Mouse (Mus musculus): Measurements from ENCODE around the gene Proca1. TPM values are rescaled to one million over a fixed set of nuclear protein-coding genes. Genes with fewer than 3 reads are reported as not detected.

The Proca1 gene
- polyA plus RNA-seq, 1 experiment = 0.14 TPM

DNA sequence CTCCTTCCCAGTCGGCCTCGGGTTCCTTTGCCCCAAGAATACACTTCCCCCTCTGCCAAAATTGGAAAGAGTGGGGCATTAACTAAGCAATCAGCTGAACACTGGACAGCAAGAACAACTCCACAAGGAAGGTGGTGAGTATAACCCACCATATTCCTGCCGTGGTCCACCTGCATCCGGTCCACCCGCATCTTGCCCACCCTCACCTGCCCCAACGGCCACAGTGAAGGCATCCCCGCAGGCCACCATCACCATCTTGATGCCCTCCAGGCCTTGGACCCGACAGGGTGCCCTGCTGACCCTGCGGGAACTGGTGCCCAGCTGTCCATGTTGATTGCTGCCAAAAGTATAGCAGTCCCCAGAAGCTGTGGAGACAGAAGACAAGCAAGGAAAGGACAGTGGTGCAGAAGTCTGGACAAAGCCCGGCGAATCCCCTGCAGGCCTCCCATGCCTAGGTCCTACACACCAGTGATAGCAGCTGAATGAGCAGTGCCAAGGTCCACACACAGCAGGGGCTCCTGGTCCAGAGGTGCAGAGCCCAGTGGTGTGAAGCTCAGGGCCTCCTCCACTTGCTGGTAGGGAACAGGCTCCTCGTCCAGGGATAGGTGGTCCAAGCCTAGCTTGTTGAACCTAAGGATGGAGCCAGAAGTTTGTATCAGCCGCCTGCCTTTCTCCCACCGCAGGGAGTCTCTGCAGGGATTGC is 25.8 kb upstream of the Proca1 start:
- Histone ChIP-seq H3K27me3 (ENCODE audit: control insufficient read depth, insufficient read depth, insufficient read length) (no peaks in the 10 kb centered on the region), H3K36me3 (ENCODE audit: control insufficient read depth, insufficient read depth) (no peaks in the 10 kb centered on the region), H3K4me3 (no peak overlapping the region), H3K79me2 (ENCODE audit: control insufficient read depth, insufficient read depth) (peaks cover 27% of the 10 kb centered on the region), H3K4me2 (ENCODE audit: low read depth) (peak overlapping the region; percentile 99), H3ac (ENCODE audit: control insufficient read depth, insufficient read length) (no peak overlapping the region)
- TF ChIP-seq MYOD1 (IDR thresholded peaks at IDR 0.05; ENCODE audit: control insufficient read depth in 1 of 3, insufficient read length in 2 of 3, low read depth in 2 of 3) = peak in 1 of 3 experiments; percentile 39
- TF ChIP-seq E2F4 (IDR thresholded peaks at IDR 0.05; ENCODE audit: insufficient read depth) = no peak
- no peak for TF ChIP-seq MAX (IDR thresholded peaks at IDR 0.05; ENCODE audit: low read depth)
- TF ChIP-seq USF1 (IDR thresholded peaks at IDR 0.05; ENCODE audit: low read depth) = no peak
- TF ChIP-seq MYOG (IDR thresholded peaks at IDR 0.05; ENCODE audit: control insufficient read depth in 1 of 3, insufficient read depth in 1 of 3, insufficient read length in 2 of 3, low read depth in 2 of 3) = peak in 1 of 3 experiments; percentile 35

DNA sequence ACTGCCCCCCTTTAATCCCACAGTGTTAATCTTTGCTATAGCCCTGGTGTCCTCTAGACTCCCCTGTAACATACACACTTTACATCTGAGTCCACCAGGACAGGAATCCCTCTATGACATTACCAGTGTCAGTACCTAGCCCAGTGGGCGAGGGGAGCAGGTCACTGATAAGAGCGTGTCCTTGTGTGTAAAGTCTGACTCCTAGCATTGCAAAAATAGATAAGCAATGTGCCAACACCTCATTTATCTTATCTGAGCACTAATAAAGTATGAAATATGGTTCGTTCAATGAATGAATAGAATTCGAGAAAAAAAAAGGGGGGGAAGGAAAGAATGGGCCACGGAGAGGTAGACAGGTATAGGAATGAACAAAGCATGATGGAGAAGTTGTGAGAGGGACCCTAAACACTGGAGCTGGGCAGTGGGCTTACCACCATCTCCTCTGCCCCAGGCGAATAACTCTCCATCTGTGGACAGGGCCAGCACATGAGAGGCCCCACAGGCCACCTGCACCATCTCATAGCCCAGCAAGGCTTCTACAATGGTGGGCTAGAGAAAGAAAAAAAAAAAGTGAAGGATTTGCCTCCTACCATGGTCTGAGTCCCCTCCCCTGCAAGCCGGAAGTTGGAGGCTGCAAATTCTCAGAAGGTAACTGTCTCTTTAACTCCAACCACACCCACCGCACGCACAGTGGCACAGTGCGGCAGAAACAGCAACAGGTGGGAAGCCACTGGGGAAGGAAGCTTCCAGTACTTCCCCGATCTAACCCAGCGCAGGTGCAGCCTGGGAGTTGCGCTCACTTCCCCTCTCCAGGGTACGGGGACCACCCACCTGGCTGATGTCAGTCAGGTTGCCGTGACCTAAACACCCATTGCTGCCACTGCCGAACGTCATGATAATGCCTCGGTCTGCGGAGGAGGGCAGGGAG is 24.4 kb upstream of the Proca1 start:
- Histone ChIP-seq H3K4me3 (no peak overlapping the region), H3ac (ENCODE audit: control insufficient read depth, insufficient read length) (no peak overlapping the region), H3K36me3 (ENCODE audit: control insufficient read depth, insufficient read depth) (no peaks in the 10 kb centered on the region), H3K4me2 (ENCODE audit: low read depth) (no peak overlapping the region), H3K27me3 (ENCODE audit: control insufficient read depth, insufficient read depth, insufficient read length) (no peaks in the 10 kb centered on the region), H3K79me2 (ENCODE audit: control insufficient read depth, insufficient read depth) (peaks cover 13% of the 10 kb centered on the region)
- TF ChIP-seq MYOD1 (IDR thresholded peaks at IDR 0.05; ENCODE audit: control insufficient read depth in 1 of 3, insufficient read length in 2 of 3, low read depth in 2 of 3) = no peak
- no peak for TF ChIP-seq REST (IDR thresholded peaks at IDR 0.05; ENCODE audit: insufficient read depth, insufficient read length)
- TF ChIP-seq CEBPB (IDR thresholded peaks at IDR 0.05; ENCODE audit: insufficient read depth, poor library complexity, severe bottlenecking) = no peak
- TF ChIP-seq POLR2A (IDR thresholded peaks at IDR 0.05; ENCODE audit: insufficient read length, low read depth) = no peak
- no peak for TF ChIP-seq TCF3 (IDR thresholded peaks at IDR 0.05; ENCODE audit: insufficient read length, low read depth)
- TF ChIP-seq MYOG (IDR thresholded peaks at IDR 0.05; ENCODE audit: control insufficient read depth in 1 of 3, insufficient read depth in 1 of 3, insufficient read length in 2 of 3, low read depth in 2 of 3) = no peak
- no peak for TF ChIP-seq TCF12 (IDR thresholded peaks at IDR 0.05; ENCODE audit: insufficient read depth, poor library complexity, severe bottlenecking)
- no peak for TF ChIP-seq POLR2AphosphoS2 (IDR thresholded peaks at IDR 0.05; ENCODE audit: insufficient read length, low read depth)

GRCm38 (mm10) chr11:78170306-78170705 is 22.9 kb upstream of the Proca1 start:
- H3K36me3 ChIP-seq (ENCODE audit: control insufficient read depth, insufficient read depth) = no peaks in the 10 kb centered on the region
- H3K4me3 ChIP-seq = no peak overlapping the region
- no peak overlapping the region for H3K4me2 ChIP-seq (ENCODE audit: low read depth)
- no peaks in the 10 kb centered on the region for H3K27me3 ChIP-seq (ENCODE audit: control insufficient read depth, insufficient read depth, insufficient read length)
- no peaks in the 10 kb centered on the region for H3K79me2 ChIP-seq (ENCODE audit: control insufficient read depth, insufficient read depth)
- TF ChIP-seq TCF12 (IDR thresholded peaks at IDR 0.05; ENCODE audit: insufficient read depth, poor library complexity, severe bottlenecking) = no peak
- no peak for TF ChIP-seq POLR2A (IDR thresholded peaks at IDR 0.05; ENCODE audit: insufficient read length, low read depth)
- no peak for TF ChIP-seq E2F4 (IDR thresholded peaks at IDR 0.05; ENCODE audit: insufficient read depth)
- no peak for TF ChIP-seq POLR2AphosphoS2 (IDR thresholded peaks at IDR 0.05; ENCODE audit: insufficient read length, low read depth)
- no peak for TF ChIP-seq MYOG (IDR thresholded peaks at IDR 0.05; ENCODE audit: control insufficient read depth in 1 of 3, insufficient read depth in 1 of 3, insufficient read length in 2 of 3, low read depth in 2 of 3)
- no peak for TF ChIP-seq TCF3 (IDR thresholded peaks at IDR 0.05; ENCODE audit: insufficient read length, low read depth)
- no peak for TF ChIP-seq MAX (IDR thresholded peaks at IDR 0.05; ENCODE audit: low read depth)
- no peak for TF ChIP-seq CEBPB (IDR thresholded peaks at IDR 0.05; ENCODE audit: insufficient read depth, poor library complexity, severe bottlenecking)
- no peak for TF ChIP-seq MYOD1 (IDR thresholded peaks at IDR 0.05; ENCODE audit: control insufficient read depth in 1 of 3, insufficient read length in 2 of 3, low read depth in 2 of 3)
- no peak for TF ChIP-seq SRF (IDR thresholded peaks at IDR 0.05; ENCODE audit: control insufficient read depth, insufficient read length, low read depth)
- TF ChIP-seq USF1 (IDR thresholded peaks at IDR 0.05; ENCODE audit: low read depth) = no peak
- no peak for TF ChIP-seq REST (IDR thresholded peaks at IDR 0.05; ENCODE audit: insufficient read depth, insufficient read length)
- no peak overlapping the region for H3ac ChIP-seq (ENCODE audit: control insufficient read depth, insufficient read length)

DNA sequence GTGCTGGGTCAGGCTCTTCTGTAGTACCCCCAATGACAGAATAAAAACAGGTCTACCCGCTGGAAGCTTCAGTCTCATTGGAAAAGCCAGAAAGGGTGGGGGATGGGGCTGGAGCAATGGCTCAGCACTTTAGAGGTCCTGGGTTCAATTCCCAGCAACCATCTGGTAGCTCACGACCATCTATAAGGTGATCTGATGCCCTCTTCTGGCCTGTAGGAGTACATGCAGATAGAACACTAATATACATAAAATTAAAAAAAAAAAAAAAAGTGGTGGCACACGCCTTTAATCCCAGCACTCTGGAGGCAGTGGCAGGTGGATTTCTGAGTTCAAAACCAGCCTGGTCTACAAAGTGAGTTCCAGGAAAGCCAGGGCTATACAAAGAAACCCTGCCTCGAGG is 21.9 kb upstream of the Proca1 start:
- Histone ChIP-seq H3K4me2 (ENCODE audit: low read depth) (no peak overlapping the region), H3K27me3 (ENCODE audit: control insufficient read depth, insufficient read depth, insufficient read length) (no peaks in the 10 kb centered on the region), H3K36me3 (ENCODE audit: control insufficient read depth, insufficient read depth) (no peaks in the 10 kb centered on the region), H3K79me2 (ENCODE audit: control insufficient read depth, insufficient read depth) (no peaks in the 10 kb centered on the region), H3K4me3 (no peak overlapping the region), H3ac (ENCODE audit: control insufficient read depth, insufficient read length) (no peak overlapping the region)
- TF ChIP-seq POLR2AphosphoS2 (IDR thresholded peaks at IDR 0.05; ENCODE audit: insufficient read length, low read depth) (no peak), SRF (IDR thresholded peaks at IDR 0.05; ENCODE audit: control insufficient read depth, insufficient read length, low read depth) (no peak), REST (IDR thresholded peaks at IDR 0.05; ENCODE audit: insufficient read depth, insufficient read length) (no peak), USF1 (IDR thresholded peaks at IDR 0.05; ENCODE audit: low read depth) (no peak), MYOD1 (IDR thresholded peaks at IDR 0.05; ENCODE audit: control insufficient read depth in 1 of 3, insufficient read length in 2 of 3, low read depth in 2 of 3) (no peak)

Data from myocyte (in vitro differentiated cells).